Mouse (Mus musculus) Patski (cell line): ENCODE data around the gene Cwc25. TPM values are rescaled to one million over a fixed set of nuclear protein-coding genes. Genes with fewer than 3 reads are reported as not detected.
"Not testable (repeated sequence)": the region's sequence is repeated elsewhere in the genome, so short reads cannot be mapped to it uniquely, and the experiment has no call there.

Experiments
- ATAC-seq: fragments of 100-300 bp; one replicate; pipeline ENCODE4 v1.8.0; 2021
- CTCF ChIA-PET: fragments of 350-600 bp; sonication (Branson Sonifier 250); formaldehyde crosslinking; loops from one replicate; lab custom pipeline; 2022; ENCODE audit warnings: inconsistent platforms; lab: Charles Lee
- POLR2A ChIA-PET: fragments of 350-600 bp; sonication (Branson Sonifier 250); formaldehyde crosslinking; loops from one replicate; lab custom pipeline; 2022; ENCODE audit warnings: antibody characterized with exemption, inconsistent platforms; lab: Charles Lee
- DNase-seq: peaks from one replicate; pipeline ENCODE4 v3.0.0-alpha.2; 2011; ENCODE audit warnings: low read depth, low spot score
- H3K27me3 ChIP-seq: fragments of 371-371 bp; one replicate; pipeline ENCODE4 v1.5.1; 2021
- CTCF ChIP-seq: fragments of 100-300 bp; IDR thresholded peaks from one replicate; pipeline ENCODE4 v1.5.1; 2021
- in situ Hi-C: fragments of 300-500 bp; cut with MboI; formaldehyde crosslinking; loops from 3 replicates; pipeline ENCODE4 v1.11.1; 2018; ENCODE audit warnings: low pct_unique_long_range_greater_than_20kb, mixed read lengths
- polyA plus RNA-seq: library from polyadenylated mRNA; unstranded; gene quantifications from one replicate; pipeline ENCODE4 v1.2.3, GENCODE M21; 2021

The Cwc25 gene
- polyA plus RNA-seq, 1 experiment from 2014 or later, result 20.1 TPM

- TF ChIP-seq CTCF, result no peak
- in situ Hi-C loops, result no loop called here
- DNase-seq (no peak), ATAC-seq (no peak)
- ChIA-PET CTCF (no interaction called here), POLR2A (no interaction called here)
- H3K27me3 ChIP-seq, result no peaks in the 10 kb centered on the region
These were observed 27.2 kb downstream of the Cwc25 start for GRCm38 (mm10) chr11:97739155-97739554.

- CTCF ChIA-PET, result no interaction called here
- POLR2A ChIA-PET, result no interaction called here
- no peak for TF ChIP-seq CTCF
- no peak for DNase-seq
- in situ Hi-C loops, result no loop called here
- no peaks in the 10 kb centered on the region for H3K27me3 ChIP-seq
- ATAC-seq, result no peak
These were observed 27.7 kb downstream of the Cwc25 start for GRCm38 (mm10) chr11:97738703-97739102.

- no peak for TF ChIP-seq CTCF
- ChIA-PET CTCF (interaction anchor here (0.9 to 1.0 kb wide), 2 partner anchors 11 to 33 kb away, joined by 3 to 4 read pairs; no protein-coding TSS in a partner anchor), POLR2A (no interaction called here)
- in situ Hi-C loops, result no loop called here
- no peaks in the 10 kb centered on the region for H3K27me3 ChIP-seq
- ATAC-seq (no peak), DNase-seq (no peak)
These were observed 28.8 kb downstream of the Cwc25 start for GRCm38 (mm10) chr11:97737600-97737999.

GRCm38 (mm10) chr11:97736645-97737044 lies 29.7 kb downstream of the Cwc25 start:
- DNase-seq (no peak), ATAC-seq (no peak)
- POLR2A ChIA-PET, result interaction anchor here (0.6 to 1.1 kb wide), 2 partner anchors 7 to 27 kb away, joined by 3 read pairs; no protein-coding TSS in a partner anchor
- no peaks in the 10 kb centered on the region for H3K27me3 ChIP-seq
- TF ChIP-seq CTCF, result no peak
- in situ Hi-C loops, result no loop called here
- CTCF ChIA-PET, result interaction anchor here (0.5 to 1.1 kb wide), 3 partner anchors 11 to 139 kb away, joined by 3 to 4 read pairs (median 3); no protein-coding TSS in a partner anchor

GRCm38 (mm10) chr11:97734810-97735209 lies 31.5 kb downstream of the Cwc25 start:
- DNase-seq, in situ Hi-C loops, H3K27me3 ChIP-seq, ATAC-seq, POLR2A ChIA-PET: not testable (repeated sequence)
- CTCF ChIA-PET, result interaction anchor here (1.3 kb wide), 1 partner anchor 11 kb away, joined by 3 read pairs; no protein-coding TSS in a partner anchor

- no peak for TF ChIP-seq CTCF
- DNase-seq, result no peak
- H3K27me3 ChIP-seq, result no peaks in the 10 kb centered on the region
- CTCF ChIA-PET, result interaction anchor here (1.5 kb wide), 1 partner anchor 8 kb away, joined by 4 read pairs; no protein-coding TSS in a partner anchor
- in situ Hi-C loops, result no loop called here
- no peak for ATAC-seq
- POLR2A ChIA-PET, result no interaction called here
These were observed 32.7 kb downstream of the Cwc25 start for GRCm38 (mm10) chr11:97733689-97734088.

- H3K27me3 ChIP-seq, result no peaks in the 10 kb centered on the region
- DNase-seq (no peak), ATAC-seq (no peak)
- ChIA-PET CTCF (no interaction called here), POLR2A (interaction anchor here (1.8 kb wide), 1 partner anchor 26 kb away, joined by 4 read pairs; the partner anchor contains the start of gene Psmb3)
- no peak for TF ChIP-seq CTCF
- in situ Hi-C loops, result no loop called here
These were observed 37.6 kb downstream of the Cwc25 start for GRCm38 (mm10) chr11:97728730-97729129.

GRCm38 (mm10) chr11:97728311-97728710 lies 38.0 kb downstream of the Cwc25 start:
- ATAC-seq (no peak), DNase-seq (no peak)
- TF ChIP-seq CTCF, result no peak
- CTCF ChIA-PET, result no interaction called here
- POLR2A ChIA-PET, result interaction anchor here (1.8 kb wide), 1 partner anchor 25 kb away, joined by 4 read pairs; the partner anchor contains the start of gene Psmb3
- in situ Hi-C loops, result no loop called here
- H3K27me3 ChIP-seq, result no peaks in the 10 kb centered on the region

- DNase-seq (no peak), ATAC-seq (no peak)
- in situ Hi-C loops, result no loop called here
- CTCF ChIA-PET, result no interaction called here
- H3K27me3 ChIP-seq, result no peaks in the 10 kb centered on the region
- TF ChIP-seq CTCF, result no peak
- POLR2A ChIA-PET, result no interaction called here
These were observed 42.6 kb downstream of the Cwc25 start for GRCm38 (mm10) chr11:97723709-97724108.

GRCm38 (mm10) chr11:97721338-97721737 lies 45.0 kb downstream of the Cwc25 start:
- DNase-seq (no peak), ATAC-seq (no peak)
- ChIA-PET CTCF (no interaction called here), POLR2A (interaction anchor here (0.6 to 0.8 kb wide), 2 partner anchors 12 to 23 kb away, joined by 4 to 5 read pairs; no protein-coding TSS in a partner anchor)
- no peaks in the 10 kb centered on the region for H3K27me3 ChIP-seq
- TF ChIP-seq CTCF, result no peak
- in situ Hi-C loops, result no loop called here

GRCm38 (mm10) chr11:97719041-97719440 lies 47.3 kb downstream of the Cwc25 start:
- no peak for DNase-seq
- no peaks in the 10 kb centered on the region for H3K27me3 ChIP-seq
- ATAC-seq, result no peak
- in situ Hi-C loops, result no loop called here
- ChIA-PET CTCF (no interaction called here), POLR2A (no interaction called here)
- TF ChIP-seq CTCF, result no peak
